Mouse (Mus musculus) MEL (cell line): ENCODE measurements around the gene Nobox. TPM values are rescaled to one million over a fixed set of nuclear protein-coding genes. Genes with fewer than 3 reads are reported as not detected.

ENCODE experiments used
- DNase-seq: peaks from one replicate; pipeline ENCODE4 v3.0.0; 2011; ENCODE audit warnings: low read depth, low spot score
- H3K27ac ChIP-seq: 2 replicates; pipeline ENCODE4 v1.5.1; 2012; ENCODE audit warnings: low read depth, mild to moderate bottlenecking, control low read depth, low read length, moderate library complexity; ENCODE audit not compliant: control insufficient read depth
- H3K27me3 ChIP-seq, 2 experiments: fragments of 150-350 bp in 1 of 2; sonication (generic) in 1 of 2; 2 replicates each; pipeline ENCODE4 v1.6.1; 2012; ENCODE audit warnings: low read length in 2 of 2, mild to moderate bottlenecking in 2 of 2, improper control_type of control experiment in 1 of 2, moderate library complexity in 1 of 2; ENCODE audit not compliant: insufficient read depth in 2 of 2, control insufficient read depth in 1 of 2
- H3K36me3 ChIP-seq, 2 experiments: 2 replicates each; pipeline ENCODE4 v1.6.1; 2012 to 2014; ENCODE audit warnings: low read length in 2 of 2, improper control_type of control experiment in 1 of 2, inconsistent platforms in 1 of 2, mild to moderate bottlenecking in 1 of 2; ENCODE audit not compliant: insufficient read depth in 2 of 2, control insufficient read depth in 1 of 2
- H3K4me1 ChIP-seq, 2 experiments: fragments of 150-350 bp in 1 of 2; sonication (generic) in 1 of 2; 2 replicates each; pipeline ENCODE4 v1.6.1; 2012; ENCODE audit warnings: low read length in 2 of 2, improper control_type of control experiment in 1 of 2, mild to moderate bottlenecking in 1 of 2; ENCODE audit not compliant: insufficient read depth in 2 of 2, control insufficient read depth in 1 of 2
- H3K4me3 ChIP-seq, 2 experiments: fragments of 150-350 bp in 1 of 2; sonication (generic) in 1 of 2; 2 replicates each; pipeline ENCODE4 v1.5.1; 2012; ENCODE audit warnings: low read depth in 2 of 2, low read length in 2 of 2, mild to moderate bottlenecking in 2 of 2, moderate library complexity in 2 of 2, control low read depth in 1 of 2, improper control_type of control experiment in 1 of 2; ENCODE audit not compliant: control insufficient read depth in 1 of 2, insufficient read depth in 1 of 2
- H3K79me2 ChIP-seq: 2 replicates; pipeline ENCODE4 v1.6.1; 2012; ENCODE audit warnings: mild to moderate bottlenecking, low read length, moderate library complexity; ENCODE audit not compliant: control insufficient read depth, poor library complexity, insufficient read depth
- H3K9ac ChIP-seq: 2 replicates; pipeline ENCODE4 v1.6.1; 2012; ENCODE audit warnings: low read depth, mild to moderate bottlenecking, control low read depth, low read length, moderate library complexity; ENCODE audit not compliant: control insufficient read depth, poor library complexity, severe bottlenecking
- H3K9me3 ChIP-seq: fragments of 150-350 bp; sonication (generic); replicated peaks from 2 replicates; pipeline ENCODE4 v1.6.1; 2012; ENCODE audit warnings: mild to moderate bottlenecking, low read length, improper control_type of control experiment, moderate library complexity; ENCODE audit not compliant: insufficient read depth
- BHLHE40 ChIP-seq: IDR thresholded peaks from 2 replicates; pipeline ENCODE4 v1.6.1; 2012; ENCODE audit warnings: low read depth, mild to moderate bottlenecking, inconsistent platforms, low read length, improper control_type of control experiment, borderline replicate concordance
- CHD1 ChIP-seq: IDR thresholded peaks from 2 replicates; pipeline ENCODE4 v1.6.1; 2012; ENCODE audit warnings: low read depth, mild to moderate bottlenecking, inconsistent platforms, low read length, improper control_type of control experiment
- CTCF ChIP-seq, 3 experiments: IDR thresholded peaks in 2 of 3; conservative IDR thresholded peaks in 1 of 3; 2 replicates each; pipeline ENCODE4 v1.5.1; 2011 to 2012; ENCODE audit warnings: low read length in 3 of 3, low read depth in 2 of 3, mild to moderate bottlenecking in 2 of 3, improper control_type of control experiment in 1 of 3, inconsistent platforms in 1 of 3, mixed read lengths in 1 of 3, moderate library complexity in 1 of 3; ENCODE audit not compliant: control insufficient read depth in 1 of 3, insufficient read depth in 1 of 3, poor library complexity in 1 of 3, severe bottlenecking in 1 of 3
- GABPA ChIP-seq: IDR thresholded peaks from 2 replicates; pipeline ENCODE4 v1.6.1; 2012; ENCODE audit warnings: low read depth, mild to moderate bottlenecking, inconsistent platforms, low read length, improper control_type of control experiment, moderate library complexity
- JUND ChIP-seq: IDR thresholded peaks from 2 replicates; pipeline ENCODE4 v1.6.1; 2011; ENCODE audit warnings: low read depth, mild to moderate bottlenecking, improper control_type of control experiment, low read length
- KAT2A ChIP-seq: conservative IDR thresholded peaks from 2 replicates; pipeline ENCODE4 v1.6.1; 2012; ENCODE audit warnings: low read depth, low read length, improper control_type of control experiment, inconsistent platforms
- MAFK ChIP-seq: IDR thresholded peaks from 2 replicates; pipeline ENCODE4 v1.6.1; 2011; ENCODE audit warnings: low read depth, mild to moderate bottlenecking, low read length, improper control_type of control experiment, borderline replicate concordance
- MAZ ChIP-seq: IDR thresholded peaks from 2 replicates; pipeline ENCODE4 v1.6.1; 2012; ENCODE audit warnings: low read depth, mild to moderate bottlenecking, inconsistent platforms, low read length, improper control_type of control experiment
- MEF2A ChIP-seq: IDR thresholded peaks from 2 replicates; pipeline ENCODE4 v1.6.1; 2014; ENCODE audit warnings: low read depth, mild to moderate bottlenecking, inconsistent platforms, low read length, improper control_type of control experiment; ENCODE audit not compliant: poor library complexity, insufficient replicate concordance, severe bottlenecking; ENCODE audit errors: extremely low read depth
- MXI1 ChIP-seq: IDR thresholded peaks from 2 replicates; pipeline ENCODE4 v1.6.1; 2011; ENCODE audit warnings: mild to moderate bottlenecking, low read depth, low read length, improper control_type of control experiment
- MYB ChIP-seq: IDR thresholded peaks from 2 replicates; pipeline ENCODE4 v1.6.1; 2011; ENCODE audit warnings: mild to moderate bottlenecking, low read depth, low read length, improper control_type of control experiment
- MYC ChIP-seq: IDR thresholded peaks from 2 replicates; pipeline ENCODE4 v1.6.1; 2011; ENCODE audit warnings: low read depth, mild to moderate bottlenecking, low read length, improper control_type of control experiment, moderate library complexity
- NELFE ChIP-seq: IDR thresholded peaks from 2 replicates; pipeline ENCODE4 v1.6.1; 2011; ENCODE audit warnings: low read depth, low read length, improper control_type of control experiment
- POLR2A ChIP-seq, 2 experiments: IDR thresholded peaks; 2 replicates each; pipeline ENCODE4 v1.6.1; 2011 to 2012; ENCODE audit warnings: low read length in 2 of 2, mild to moderate bottlenecking in 2 of 2, control low read depth in 1 of 2, improper control_type of control experiment in 1 of 2, low read depth in 1 of 2, moderate library complexity in 1 of 2; ENCODE audit not compliant: control insufficient read depth in 1 of 2, insufficient read depth in 1 of 2, poor library complexity in 1 of 2
- POLR2AphosphoS2 ChIP-seq: IDR thresholded peaks from 2 replicates; pipeline ENCODE4 v1.6.1; 2011; ENCODE audit warnings: low read length, improper control_type of control experiment
- POLR2AphosphoS5 ChIP-seq: IDR thresholded peaks from 2 replicates; pipeline ENCODE4 v1.6.1; 2012; ENCODE audit warnings: low read depth, borderline replicate concordance, mild to moderate bottlenecking, inconsistent platforms, low read length, moderate library complexity, mixed read lengths
- RAD21 ChIP-seq: IDR thresholded peaks from 2 replicates; pipeline ENCODE4 v1.6.1; 2011; ENCODE audit warnings: mild to moderate bottlenecking, low read depth, low read length, improper control_type of control experiment
- SIN3A ChIP-seq: IDR thresholded peaks from 2 replicates; pipeline ENCODE4 v1.6.1; 2012; ENCODE audit warnings: low read length, improper control_type of control experiment, inconsistent platforms
- TAL1 ChIP-seq: IDR thresholded peaks from 2 replicates; pipeline ENCODE4 v1.6.1; 2012; ENCODE audit warnings: mild to moderate bottlenecking, inconsistent platforms, low read length, moderate library complexity, mixed read lengths
- TBP ChIP-seq: IDR thresholded peaks from 2 replicates; pipeline ENCODE4 v1.8.0; 2011; ENCODE audit warnings: low read depth, low read length, improper control_type of control experiment
- TCF12 ChIP-seq: IDR thresholded peaks from 2 replicates; pipeline ENCODE4 v1.6.1; 2014; ENCODE audit warnings: low read depth, mild to moderate bottlenecking, inconsistent platforms, low read length, improper control_type of control experiment, moderate library complexity
- UBTF ChIP-seq: IDR thresholded peaks from 2 replicates; pipeline ENCODE4 v1.6.1; 2012; ENCODE audit warnings: low read depth, mild to moderate bottlenecking, inconsistent platforms, low read length, improper control_type of control experiment, moderate library complexity, borderline replicate concordance; ENCODE audit not compliant: insufficient read depth
- USF1 ChIP-seq: IDR thresholded peaks from 2 replicates; pipeline ENCODE4 v1.6.1; 2014; ENCODE audit warnings: low read depth, mild to moderate bottlenecking, inconsistent platforms, low read length, improper control_type of control experiment, moderate library complexity
- ZC3H11A ChIP-seq: IDR thresholded peaks from 2 replicates; pipeline ENCODE4 v1.6.1; 2012; ENCODE audit warnings: low read depth, mild to moderate bottlenecking, inconsistent platforms, low read length, improper control_type of control experiment
- ZNF384 ChIP-seq: IDR thresholded peaks from 2 replicates; pipeline ENCODE4 v1.6.1; 2012; ENCODE audit warnings: low read depth, mild to moderate bottlenecking, inconsistent platforms, low read length, improper control_type of control experiment
- polyA plus RNA-seq, 2 experiments: library from polyadenylated mRNA; stranded (reverse) in 1 of 2; unstranded in 1 of 2; fragments of >175 nt in 1 of 2; fragments of >200 nt in 1 of 2; gene quantifications; 2 replicates each; pipeline versions ENCODE4 v1.2.1 to v1.2.4; 2012; ENCODE audit warnings: low replicate concordance in 2 of 2, low read depth in 1 of 2; ENCODE audit not compliant: insufficient read length in 2 of 2, insufficient read depth in 1 of 2, missing spikeins in 1 of 2
- total RNA-seq: library from RNA; depleted of rRNA; stranded (reverse); fragments of 300-350 nt; gene quantifications from 2 replicates; pipeline ENCODE4 v1.2.3, GENCODE M21; 2012

Gene Nobox
- total and polyA plus RNA-seq, 3 experiments = not detected

DNA sequence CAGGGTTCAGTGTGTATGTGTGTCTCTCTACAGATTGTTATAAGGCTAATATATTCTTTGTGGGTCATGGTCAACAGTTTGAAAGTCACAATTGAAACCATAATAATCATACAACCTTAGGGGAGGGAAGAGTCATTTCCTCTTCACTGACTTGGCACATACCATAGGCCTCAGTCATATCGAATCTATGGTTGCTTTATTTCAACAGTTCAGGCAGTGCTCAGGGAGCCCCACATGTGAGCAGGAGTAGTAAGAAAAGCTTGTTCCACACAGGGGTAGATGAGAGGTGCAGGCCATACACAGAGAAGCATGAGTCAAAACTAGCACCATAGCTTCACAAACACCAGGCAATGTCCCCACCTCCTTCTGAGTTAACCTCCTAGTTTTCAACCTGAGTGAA is 33.7 kb upstream of the Nobox start:
- Histone ChIP-seq H3K9me3 (no peaks in the 10 kb centered on the region), H3K4me3 (no peak overlapping the region), H3K4me1 (no peaks in the 10 kb centered on the region), H3K27ac (no peak overlapping the region), H3K36me3 (no peaks in the 10 kb centered on the region), H3K27me3 (no peaks in the 10 kb centered on the region), H3K79me2 (no peaks in the 10 kb centered on the region), H3K9ac (no peak overlapping the region)
- no peak for DNase-seq
- no peak for TF ChIP-seq TAL1
- no peak for TF ChIP-seq POLR2A (IDR thresholded peaks at IDR 0.05; ENCODE audit: control insufficient read depth in 1 of 2, insufficient read depth in 1 of 2, low read depth in 1 of 2, low read length in 2 of 2, poor library complexity in 1 of 2)
- no peak for TF ChIP-seq MEF2A
- no peak for TF ChIP-seq ZC3H11A
- no peak for TF ChIP-seq GABPA
- no peak for TF ChIP-seq MAZ
- TF ChIP-seq USF1 = no peak
- no peak for TF ChIP-seq NELFE
- no peak for TF ChIP-seq TCF12
- TF ChIP-seq POLR2AphosphoS5 = no peak
- no peak for TF ChIP-seq RAD21
- no peak for TF ChIP-seq POLR2AphosphoS2

DNA sequence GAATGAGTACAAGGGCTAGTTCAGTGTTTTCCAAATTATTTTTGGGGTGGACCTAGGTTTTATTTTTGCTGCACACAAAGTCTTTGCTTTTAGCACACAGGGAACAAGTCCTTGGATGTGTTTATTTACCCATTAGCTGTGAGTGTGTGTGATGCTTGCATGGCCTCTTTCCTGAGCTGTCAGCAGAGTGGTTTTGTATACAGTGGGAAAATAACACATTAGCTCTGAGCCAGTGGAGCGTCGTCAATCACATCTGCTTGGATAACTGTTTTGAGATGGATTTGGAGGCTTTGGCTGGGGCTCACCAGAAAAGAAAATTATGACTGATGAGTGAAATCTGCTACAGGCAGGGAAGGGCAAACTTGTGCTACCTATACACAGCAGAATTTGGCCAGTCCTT is 33.0 kb upstream of the Nobox start:
- no peak for DNase-seq
- H3K9ac ChIP-seq = no peak overlapping the region
- no peaks in the 10 kb centered on the region for H3K27me3 ChIP-seq
- no peak overlapping the region for H3K27ac ChIP-seq
- H3K79me2 ChIP-seq = no peaks in the 10 kb centered on the region
- no peak for TF ChIP-seq MYC
- no peak for TF ChIP-seq MAFK
- no peak for TF ChIP-seq UBTF
- TF ChIP-seq MEF2A = no peak
- TF ChIP-seq SIN3A = no peak
- TF ChIP-seq TBP = no peak
- TF ChIP-seq BHLHE40 = no peak
- no peak for TF ChIP-seq ZNF384
- no peak for TF ChIP-seq MXI1
- no peak for TF ChIP-seq JUND
- no peak for TF ChIP-seq KAT2A
- no peak for TF ChIP-seq TAL1
- TF ChIP-seq CTCF (IDR thresholded peaks at IDR 0.05 in 2 of 3, conservative IDR thresholded peaks at IDR 0.05 in 1 of 3; ENCODE audit: control insufficient read depth in 1 of 3, insufficient read depth in 1 of 3, low read depth in 2 of 3, low read length in 3 of 3, poor library complexity in 1 of 3, severe bottlenecking in 1 of 3) = no peak
- TF ChIP-seq GABPA = no peak
- no peak for TF ChIP-seq MYB
- no peak for TF ChIP-seq CHD1
- TF ChIP-seq, all 39 proteins: peak for 0
- Histone ChIP-seq H3K4me1 (no peaks in the 10 kb centered on the region), H3K4me3 (no peak overlapping the region), H3K9me3 (no peaks in the 10 kb centered on the region), H3K36me3 (no peaks in the 10 kb centered on the region)
